Mouse (Mus musculus): ENCODE data around the gene B3galt4.

GRCm38 (mm10) chr17:33930280-33931158, 20.8 kb downstream of the B3galt4 start:
- TF ChIP-seq CTCF (IDR thresholded peaks at IDR 0.05; ENCODE audit: insufficient read depth, low read length) (no peak), POLR2A (IDR thresholded peaks at IDR 0.05; ENCODE audit: borderline replicate concordance, extremely low read depth, low read depth, low read length) (no peak; the same call in 1 of the 2 replicates)
